Mouse (Mus musculus) neural tube, embryonic 14.5 days (tissue): ENCODE results near the gene B230118H07Rik. TPM values are rescaled to one million over a fixed set of nuclear protein-coding genes. Genes with fewer than 3 reads are reported as not detected.

Source experiments
- ATAC-seq: fragments of 200-750 bp; cut with Nextera tagmentation; 2 replicates; pipeline ENCODE4 v1.8.0; 2017; ENCODE audit warnings: low read depth, mild to moderate bottlenecking, moderate TSS enrichment, moderate library complexity
- H3K27ac ChIP-seq: fragments of 300-500 bp; sonication (generic); 2 replicates; pipeline ENCODE4 v1.5.1; 2014; ENCODE audit warnings: low read depth, mild to moderate bottlenecking, control low read depth, low read length, moderate library complexity, mixed read lengths
- H3K27me3 ChIP-seq: fragments of 300-500 bp; sonication (generic); 2 replicates; pipeline ENCODE4 v1.6.1; 2014; ENCODE audit warnings: low read length; ENCODE audit not compliant: control insufficient read depth, insufficient read depth
- H3K36me3 ChIP-seq: fragments of 300-500 bp; sonication (generic); 2 replicates; pipeline ENCODE4 v1.6.1; 2014; ENCODE audit warnings: low read length, mixed read lengths; ENCODE audit not compliant: control insufficient read depth, insufficient read depth
- H3K4me1 ChIP-seq: fragments of 300-500 bp; sonication (generic); 2 replicates; pipeline ENCODE4 v1.6.1; 2014; ENCODE audit warnings: low read length; ENCODE audit not compliant: control insufficient read depth, insufficient read depth
- H3K4me2 ChIP-seq: fragments of 300-500 bp; sonication (generic); 2 replicates; pipeline ENCODE4 v1.6.1; 2014; ENCODE audit warnings: mild to moderate bottlenecking, low read depth, low read length, control low read depth
- H3K4me3 ChIP-seq: fragments of 300-500 bp; sonication (generic); 2 replicates; pipeline ENCODE4 v1.5.1; 2014; ENCODE audit warnings: low read depth, low read length, control low read depth, mixed read lengths
- H3K9ac ChIP-seq: fragments of 300-500 bp; sonication (generic); replicated peaks from 2 replicates; pipeline ENCODE4 v1.6.1; 2014; ENCODE audit warnings: low read depth, mild to moderate bottlenecking, control low read depth, low read length, mixed read lengths
- H3K9me3 ChIP-seq: fragments of 300-500 bp; sonication (generic); 2 replicates; pipeline ENCODE4 v1.6.1; 2016; ENCODE audit warnings: low read length; ENCODE audit not compliant: control insufficient read depth
- WGBS: fragments of 180-500 bp; shearing (Covaris S2); extraction: QIAGEN DNeasy Blood & Tissue Kit; methylation state at CpG from one replicate; pipeline ENCODE4 v1.1.7; 2014; 5-methylcytosine and 5-hydroxymethylcytosine counted together
- polyA plus RNA-seq: library from polyadenylated mRNA; unstranded; fragments of >200 nt; fragmentation: Nextera tagmentation; extraction: Ambion mirVana; gene quantifications from 2 replicates; pipeline ENCODE4 v1.2.1, GENCODE M21; 2014

The B230118H07Rik gene
- polyA plus RNA-seq, 1 experiment from 2014 or later, result 49.2 TPM

DNA sequence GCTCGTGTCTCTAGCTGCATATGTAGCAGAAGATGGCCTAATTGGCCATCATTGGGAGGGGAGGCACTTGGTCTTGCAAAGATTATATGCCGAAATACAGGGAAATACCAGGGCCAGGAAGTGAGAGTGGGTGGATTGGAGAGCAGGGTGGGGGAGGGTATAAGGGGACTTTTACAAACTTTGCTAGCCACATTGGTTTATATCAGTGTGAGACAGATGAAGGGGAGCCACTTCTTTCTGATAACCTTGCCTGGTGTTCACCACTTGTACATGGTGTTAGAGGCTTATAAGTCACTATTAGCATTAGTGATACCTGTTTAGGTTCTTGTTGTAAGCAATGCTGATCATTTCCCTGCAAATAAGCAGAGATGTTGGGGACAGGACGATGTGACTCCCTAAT, 68.4 kb downstream of the B230118H07Rik start:
- H3K27me3 ChIP-seq, result no peaks in the 10 kb centered on the region
- H3K36me3 ChIP-seq, result no peaks in the 10 kb centered on the region
- no peaks in the 10 kb centered on the region for H3K9me3 ChIP-seq
- no peak overlapping the region for H3K4me3 ChIP-seq
- no peaks in the 10 kb centered on the region for H3K4me1 ChIP-seq
- H3K27ac ChIP-seq, result no peak overlapping the region
- WGBS, result 85% methylated on average over 3 of the region's 3 CpGs
- no peak overlapping the region for H3K9ac ChIP-seq
- H3K4me2 ChIP-seq, result no peak overlapping the region
- ATAC-seq, result no peak

DNA sequence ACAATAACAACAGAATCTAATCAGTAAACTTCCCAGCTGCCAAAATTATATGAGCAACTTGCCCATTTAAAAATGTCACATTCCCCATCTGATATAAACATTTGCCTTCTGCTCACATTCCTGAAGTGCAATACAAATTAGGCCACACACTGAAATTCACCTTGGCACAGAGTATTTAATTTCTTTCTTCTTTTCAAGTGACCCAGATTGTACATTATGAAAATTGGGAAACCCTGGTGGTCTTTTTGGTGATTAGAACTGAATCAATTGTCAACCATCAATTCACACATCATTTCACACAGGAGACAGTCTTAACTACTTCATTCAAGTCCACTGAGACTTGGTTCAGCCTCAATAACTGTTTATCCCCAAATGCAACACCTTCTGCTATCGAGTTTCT, 68.9 kb downstream of the B230118H07Rik start:
- 62% methylated on average over 1 of the region's 1 CpGs for WGBS
- Histone ChIP-seq H3K4me3 (no peak overlapping the region), H3K4me2 (no peak overlapping the region), H3K27me3 (no peaks in the 10 kb centered on the region), H3K9me3 (no peaks in the 10 kb centered on the region), H3K27ac (no peak overlapping the region), H3K36me3 (no peaks in the 10 kb centered on the region), H3K9ac (no peak overlapping the region), H3K4me1 (no peaks in the 10 kb centered on the region)
- no peak for ATAC-seq

DNA sequence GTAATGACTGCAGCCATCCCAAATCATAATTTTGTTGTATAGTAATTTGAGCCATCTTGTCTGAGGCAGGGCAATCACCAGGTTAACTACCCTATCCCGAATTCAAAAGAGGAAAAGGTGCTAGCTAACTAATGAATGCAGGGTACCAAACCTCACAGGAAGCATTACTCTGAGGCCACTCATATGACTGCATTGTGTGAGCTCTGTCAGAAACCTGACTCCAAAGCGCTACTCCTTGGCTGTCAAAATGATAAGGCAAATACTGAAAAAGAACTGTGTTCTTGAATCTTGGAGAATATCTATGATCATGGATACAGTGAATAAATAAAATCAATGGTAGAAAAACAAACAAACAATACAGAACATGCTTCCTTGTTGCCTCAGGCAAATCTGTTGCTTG, 69.3 kb downstream of the B230118H07Rik start:
- no peaks in the 10 kb centered on the region for H3K36me3 ChIP-seq
- no peak overlapping the region for H3K27ac ChIP-seq
- H3K9me3 ChIP-seq, result no peaks in the 10 kb centered on the region
- H3K4me2 ChIP-seq, result no peak overlapping the region
- no peaks in the 10 kb centered on the region for H3K4me1 ChIP-seq
- no peak for ATAC-seq
- no peaks in the 10 kb centered on the region for H3K27me3 ChIP-seq
- no peak overlapping the region for H3K4me3 ChIP-seq
- no peak overlapping the region for H3K9ac ChIP-seq
- 73% methylated on average over 2 of the region's 2 CpGs for WGBS

DNA sequence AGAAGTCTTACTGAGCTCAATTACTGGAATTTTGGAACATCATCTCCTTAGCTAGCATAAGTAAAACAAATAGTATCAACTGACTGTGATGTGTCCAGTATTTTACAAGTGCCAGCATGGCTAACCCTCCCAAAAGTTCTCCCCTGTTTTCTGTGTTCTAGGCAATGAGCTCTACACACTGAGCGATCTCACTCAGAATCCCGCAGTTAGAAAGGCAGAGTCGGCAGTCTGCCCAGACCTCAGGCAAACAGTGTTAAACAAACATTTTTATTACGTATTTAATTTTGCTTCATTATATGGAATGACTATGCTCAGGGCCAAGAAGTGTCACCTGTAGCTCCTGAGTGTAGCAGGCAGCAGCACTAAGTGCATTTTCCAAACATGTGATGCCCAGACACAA, 72.1 kb downstream of the B230118H07Rik start:
- no peak overlapping the region for H3K4me3 ChIP-seq
- no peak overlapping the region for H3K4me2 ChIP-seq
- H3K9ac ChIP-seq, result no peak overlapping the region
- H3K27me3 ChIP-seq, result no peaks in the 10 kb centered on the region
- ATAC-seq, result no peak
- no peaks in the 10 kb centered on the region for H3K36me3 ChIP-seq
- 80% methylated on average over 4 of the region's 4 CpGs for WGBS
- H3K4me1 ChIP-seq, result no peaks in the 10 kb centered on the region
- no peak overlapping the region for H3K27ac ChIP-seq
- H3K9me3 ChIP-seq, result no peaks in the 10 kb centered on the region

DNA sequence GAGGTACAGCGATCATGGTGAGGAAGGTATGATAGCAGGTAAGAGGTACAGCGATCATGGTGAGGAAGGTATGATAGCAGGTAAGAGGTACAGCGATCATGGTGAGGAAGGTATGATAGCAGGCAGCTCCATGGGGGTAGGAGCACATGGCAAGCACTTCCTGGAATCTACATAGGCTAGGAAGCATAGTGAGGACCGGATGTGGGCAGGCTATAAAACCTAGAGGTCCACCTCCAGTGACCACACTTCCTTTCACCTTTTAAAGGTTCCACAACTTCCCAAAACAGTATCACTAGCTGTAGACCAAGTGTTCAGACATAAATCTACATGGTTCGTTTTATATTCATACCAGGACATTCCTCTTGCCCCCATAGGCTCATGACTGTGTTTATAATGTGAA, 80.1 kb downstream of the B230118H07Rik start:
- Histone ChIP-seq H3K9ac (no peak overlapping the region), H3K36me3 (no peaks in the 10 kb centered on the region), H3K4me1 (no peaks in the 10 kb centered on the region), H3K27me3 (no peaks in the 10 kb centered on the region), H3K27ac (no peak overlapping the region), H3K9me3 (no peaks in the 10 kb centered on the region), H3K4me3 (no peak overlapping the region), H3K4me2 (no peak overlapping the region)
- 93% methylated on average over 4 of the region's 5 CpGs for WGBS
- ATAC-seq, result no peak

DNA sequence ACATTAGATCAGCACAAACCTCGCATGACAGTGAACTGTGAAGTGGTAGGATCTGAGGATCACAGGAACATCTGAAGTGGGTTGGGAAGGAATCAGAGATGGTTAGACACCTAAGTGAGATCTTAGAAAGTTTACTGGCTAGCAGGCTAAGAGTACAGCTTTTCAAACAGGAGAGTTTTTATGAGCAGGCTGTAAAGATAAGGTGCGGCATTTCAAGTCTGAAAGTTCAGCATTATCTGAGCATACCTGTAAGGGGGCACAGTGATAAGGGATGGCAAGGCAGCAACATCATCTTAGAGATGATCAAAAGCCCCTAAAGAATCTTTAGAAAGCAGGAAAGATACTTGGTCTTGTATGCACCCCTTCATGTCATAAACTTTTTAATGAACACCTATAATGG, 81.8 kb downstream of the B230118H07Rik start:
- no peak overlapping the region for H3K4me2 ChIP-seq
- no peak for ATAC-seq

DNA sequence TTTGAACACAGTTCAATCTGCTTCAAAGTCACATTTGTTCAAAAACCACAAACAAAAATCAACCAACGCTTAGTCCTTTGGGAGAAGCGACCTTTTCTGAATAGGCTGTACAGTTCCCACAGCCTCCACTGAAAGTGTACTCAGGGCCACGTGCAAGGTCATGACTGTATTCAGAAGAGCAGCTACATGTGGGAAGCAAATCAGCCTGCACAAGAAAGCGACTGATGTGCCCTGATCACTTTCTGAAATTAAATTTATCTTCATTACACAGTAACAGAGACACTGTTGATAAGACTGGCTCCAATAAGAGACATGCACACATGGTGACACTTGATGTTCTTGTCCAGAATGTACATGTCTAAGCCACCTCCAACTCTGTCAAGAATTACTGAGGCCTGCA, 85.6 kb downstream of the B230118H07Rik start:
- Histone ChIP-seq H3K36me3 (no peaks in the 10 kb centered on the region), H3K4me1 (peaks cover 5% of the 10 kb centered on the region; the same call in 1 of the 2 replicates), H3K9me3 (no peaks in the 10 kb centered on the region), H3K9ac (no peak overlapping the region), H3K4me3 (no peak overlapping the region), H3K4me2 (no peak overlapping the region), H3K27me3 (no peaks in the 10 kb centered on the region), H3K27ac (no peak overlapping the region)
- ATAC-seq, result no peak
- 81% methylated on average over 4 of the region's 4 CpGs for WGBS

More for the DNA sequence above, 81.8 kb downstream of the B230118H07Rik start:
- Histone ChIP-seq H3K27me3 (no peaks in the 10 kb centered on the region), H3K36me3 (no peaks in the 10 kb centered on the region), H3K4me3 (no peak overlapping the region), H3K4me1 (peaks cover 5% of the 10 kb centered on the region; the same call in 1 of the 2 replicates), H3K27ac (no peak overlapping the region), H3K9me3 (no peaks in the 10 kb centered on the region), H3K9ac (no peak overlapping the region)
- 93% methylated on average over 2 of the region's 2 CpGs for WGBS

DNA sequence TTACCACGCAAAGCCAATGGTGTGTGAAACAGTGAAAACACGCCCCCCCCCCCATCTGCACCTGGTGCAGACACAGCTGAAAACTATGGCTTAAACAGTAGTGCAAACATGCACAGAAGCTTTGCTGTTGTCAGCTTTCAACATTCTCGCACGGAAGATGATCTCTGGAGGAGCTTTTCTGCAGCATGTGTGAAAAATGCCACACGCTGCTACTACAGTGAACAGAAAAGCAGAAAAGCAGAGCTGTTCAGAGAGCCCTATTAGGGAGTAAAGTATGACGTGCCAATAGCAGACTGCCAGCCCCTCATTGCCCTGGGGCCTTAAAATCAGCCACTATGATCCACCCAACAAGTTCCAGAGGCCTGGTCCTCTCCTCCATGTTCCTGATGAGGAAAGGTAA, 86.1 kb downstream of the B230118H07Rik start:
- H3K27me3 ChIP-seq, result no peaks in the 10 kb centered on the region
- 50% methylated on average over 6 of the region's 6 CpGs for WGBS
- ATAC-seq, result peak; percentile 41; the same call in 1 of the 2 replicates
- peaks cover 5% of the 10 kb centered on the region; the same call in 1 of the 2 replicates for H3K4me1 ChIP-seq
- no peaks in the 10 kb centered on the region for H3K9me3 ChIP-seq
- no peak overlapping the region for H3K4me3 ChIP-seq
- H3K9ac ChIP-seq, result no peak overlapping the region
- no peak overlapping the region for H3K4me2 ChIP-seq
- H3K36me3 ChIP-seq, result no peaks in the 10 kb centered on the region
- H3K27ac ChIP-seq, result no peak overlapping the region

DNA sequence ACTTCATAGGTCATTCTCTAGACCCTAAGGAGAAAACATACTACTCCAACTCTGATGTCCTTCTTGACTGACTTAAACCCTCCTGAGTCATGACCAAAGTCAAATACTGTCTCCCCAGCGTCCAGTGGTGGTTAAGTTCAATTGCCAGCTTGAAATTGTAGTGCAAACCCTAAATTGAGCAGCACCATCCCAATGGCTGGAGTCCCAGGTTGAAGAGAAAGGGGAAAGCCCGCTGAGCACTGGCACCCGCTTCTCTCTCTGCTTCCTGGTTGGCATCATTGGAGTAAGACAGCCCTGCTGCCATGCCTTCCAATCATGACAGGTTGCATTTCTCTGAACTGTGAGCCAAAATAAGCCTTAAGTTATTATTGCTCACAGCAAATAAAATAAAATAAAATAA, 89.9 kb downstream of the B230118H07Rik start:
- H3K36me3 ChIP-seq, result no peaks in the 10 kb centered on the region
- no peaks in the 10 kb centered on the region for H3K9me3 ChIP-seq
- no peak overlapping the region for H3K9ac ChIP-seq
- no peak for ATAC-seq
- H3K4me1 ChIP-seq, result peaks cover 5% of the 10 kb centered on the region; the same call in 1 of the 2 replicates
- WGBS, result 84% methylated on average over 3 of the region's 3 CpGs
- no peak overlapping the region for H3K4me3 ChIP-seq
- no peak overlapping the region for H3K27ac ChIP-seq
- no peaks in the 10 kb centered on the region for H3K27me3 ChIP-seq
- H3K4me2 ChIP-seq, result no peak overlapping the region

DNA sequence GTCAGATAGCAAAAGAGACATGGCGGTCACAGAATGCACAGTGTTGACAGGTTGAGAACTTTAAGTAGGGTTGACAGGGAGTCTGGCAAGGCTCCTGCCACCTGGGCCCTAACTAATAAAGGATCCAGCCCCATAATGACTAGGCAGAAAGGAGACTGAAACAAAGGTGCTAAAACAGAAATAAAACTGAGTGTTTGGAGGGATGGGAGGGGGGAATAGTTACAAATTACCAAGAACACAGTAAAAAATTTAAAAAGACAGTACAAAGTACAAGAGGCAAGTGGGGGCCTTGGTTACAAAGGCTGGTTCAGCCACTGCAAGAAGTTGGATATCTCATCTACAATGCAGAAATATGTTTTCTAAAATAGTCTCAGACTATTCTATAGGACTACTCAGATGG, 93.4 kb downstream of the B230118H07Rik start:
- Histone ChIP-seq H3K4me1 (no peaks in the 10 kb centered on the region), H3K9ac (no peak overlapping the region), H3K4me3 (no peak overlapping the region), H3K27ac (no peak overlapping the region), H3K36me3 (no peaks in the 10 kb centered on the region), H3K4me2 (no peak overlapping the region), H3K9me3 (no peaks in the 10 kb centered on the region), H3K27me3 (no peaks in the 10 kb centered on the region)
- WGBS, result 91% methylated on average over 1 of the region's 1 CpGs
- ATAC-seq, result no peak
